Mouse (Mus musculus) hindbrain, embryonic 13.5 days (tissue): ENCODE results near the gene Lrrc18. TPM values are rescaled to one million over a fixed set of nuclear protein-coding genes. Genes with fewer than 3 reads are reported as not detected.
A peak's percentile ranks its signal among the peaks of the same experiment; 100 is the strongest.

Source experiments
- ATAC-seq: fragments of 200-750 bp; cut with Nextera tagmentation; 2 replicates; pipeline ENCODE4 v1.8.0; 2017; ENCODE audit warnings: moderate TSS enrichment; ENCODE audit not compliant: low FRiP score
- H3K27ac ChIP-seq: fragments of 300-500 bp; sonication (generic); 2 replicates; pipeline ENCODE4 v1.5.1; 2015; ENCODE audit warnings: inconsistent platforms, mild to moderate bottlenecking, moderate library complexity
- H3K27me3 ChIP-seq: fragments of 300-500 bp; sonication (generic); 2 replicates; pipeline ENCODE4 v1.6.1; 2015; ENCODE audit warnings: mild to moderate bottlenecking, inconsistent platforms
- H3K36me3 ChIP-seq: fragments of 300-500 bp; sonication (generic); 2 replicates; pipeline ENCODE4 v1.6.1; 2015; ENCODE audit warnings: mild to moderate bottlenecking, inconsistent platforms
- H3K4me1 ChIP-seq: fragments of 300-500 bp; sonication (generic); replicated peaks from 2 replicates; pipeline ENCODE4 v1.6.1; 2015; ENCODE audit warnings: inconsistent platforms
- H3K4me2 ChIP-seq: fragments of 300-500 bp; sonication (generic); 2 replicates; pipeline ENCODE4 v1.6.1; 2015; ENCODE audit warnings: inconsistent platforms, mild to moderate bottlenecking, moderate library complexity
- H3K4me3 ChIP-seq: fragments of 300-500 bp; sonication (generic); 2 replicates; pipeline ENCODE4 v1.5.1; 2015; ENCODE audit warnings: mild to moderate bottlenecking, inconsistent platforms
- H3K9ac ChIP-seq: fragments of 300-500 bp; sonication (generic); 2 replicates; pipeline ENCODE4 v1.6.1; 2015; ENCODE audit warnings: mild to moderate bottlenecking, inconsistent platforms
- H3K9me3 ChIP-seq: fragments of 300-500 bp; sonication (generic); 2 replicates; pipeline ENCODE4 v1.6.1; 2016; ENCODE audit warnings: inconsistent platforms
- WGBS: fragments of 180-500 bp; shearing (Covaris S2); methylation state at CpG from one replicate; pipeline ENCODE4 v1.1.7; 2015; 5-methylcytosine and 5-hydroxymethylcytosine counted together
- polyA plus RNA-seq: library from polyadenylated mRNA; unstranded; fragments of >200 nt; fragmentation: Nextera tagmentation; extraction: Ambion mirVana; gene quantifications from 2 replicates; pipeline ENCODE4 v1.2.1, GENCODE M21; 2015

Gene Lrrc18
- 0.09 and 0.52 TPM in 2 replicates for polyA plus RNA-seq

GRCm38 (mm10) chr14:32991082-32991481, at the start of gene Lrrc18:
Lrrc18 (plus strand) TSS chr14:32991382.
- no peak for ATAC-seq
- H3K9ac ChIP-seq: no peak within 1 kb of the TSS
- H3K4me2 ChIP-seq: no peak within 1 kb of the TSS
- no peak within 1 kb of the TSS for H3K27ac ChIP-seq
- H3K27me3 ChIP-seq: no peaks in the 10 kb centered on the region
- H3K9me3 ChIP-seq: no peaks in the 10 kb centered on the region
- 96% methylated on average over 2 of the region's 2 CpGs for WGBS
- no peak within 1 kb of the TSS for H3K4me3 ChIP-seq
- H3K36me3 ChIP-seq: no peaks in the 10 kb centered on the region
- peaks cover 14% of the 10 kb centered on the region for H3K4me1 ChIP-seq

GRCm38 (mm10) chr14:32947512-32947911, 43.7 kb upstream of the Lrrc18 start:
- Histone ChIP-seq H3K4me1 (peaks cover 19% of the 10 kb centered on the region), H3K27me3 (no peaks in the 10 kb centered on the region), H3K9me3 (no peaks in the 10 kb centered on the region), H3K4me3 (no peak overlapping the region), H3K27ac (no peak overlapping the region), H3K4me2 (no peak overlapping the region), H3K36me3 (no peaks in the 10 kb centered on the region), H3K9ac (no peak overlapping the region)
- no peak for ATAC-seq
- WGBS: 98% methylated on average over 2 of the region's 2 CpGs

DNA sequence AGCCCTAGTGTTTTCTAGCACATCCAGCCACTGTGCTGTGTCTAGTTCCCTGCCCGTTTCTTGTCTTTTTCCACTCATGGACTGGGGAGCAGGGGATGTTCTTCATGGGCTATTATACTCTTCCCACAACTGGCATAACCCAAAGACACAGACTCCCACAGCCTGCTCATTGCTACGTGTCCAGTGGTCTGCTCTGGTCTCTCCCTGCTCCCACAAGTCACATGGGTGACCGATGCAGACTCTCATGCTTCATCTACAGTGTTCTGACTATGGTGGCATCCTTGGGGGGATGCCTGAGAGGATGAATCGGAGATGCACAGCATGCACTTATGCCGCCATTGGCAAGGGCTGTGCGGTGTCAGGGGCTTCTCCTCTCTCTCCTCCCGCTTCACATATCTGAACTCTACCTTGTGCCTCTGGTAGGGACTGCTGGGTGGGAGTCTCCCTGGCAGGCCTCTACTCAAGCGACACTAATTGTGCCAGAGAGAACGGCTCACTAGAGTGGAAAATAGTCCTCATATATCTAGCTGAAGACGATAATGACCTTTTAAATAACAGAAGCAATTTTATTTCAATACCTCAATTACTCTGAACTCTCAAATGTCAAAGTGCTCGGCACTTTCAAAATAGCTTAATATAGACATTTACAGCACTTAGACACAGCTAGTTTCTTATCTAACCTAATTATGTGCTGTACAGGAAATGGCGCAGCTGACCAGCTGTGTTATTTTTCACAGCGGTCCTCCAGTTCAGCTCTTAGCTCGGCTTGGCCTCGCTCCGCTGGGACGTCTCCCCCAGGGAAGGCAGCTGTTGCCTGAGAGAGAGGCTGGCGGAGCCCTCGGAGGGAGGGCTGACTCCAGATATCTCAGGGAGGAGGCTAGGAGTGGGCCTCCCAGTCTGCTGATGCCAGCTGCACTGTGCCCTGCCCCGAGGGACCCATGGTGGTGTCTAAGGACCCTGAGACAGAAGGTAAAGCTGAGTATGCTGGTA, 40.6 kb upstream of the Lrrc18 start:
- no peaks in the 10 kb centered on the region for H3K27me3 ChIP-seq
- no peaks in the 10 kb centered on the region for H3K36me3 ChIP-seq
- ATAC-seq: peak; percentile 83
- peak overlapping the region; percentile 60 for H3K27ac ChIP-seq
- no peaks in the 10 kb centered on the region for H3K9me3 ChIP-seq
- no peak overlapping the region for H3K9ac ChIP-seq
- H3K4me2 ChIP-seq: no peak overlapping the region
- peaks cover 19% of the 10 kb centered on the region for H3K4me1 ChIP-seq
- H3K4me3 ChIP-seq: no peak overlapping the region
- 36% methylated on average over 20 of the region's 20 CpGs for WGBS

DNA sequence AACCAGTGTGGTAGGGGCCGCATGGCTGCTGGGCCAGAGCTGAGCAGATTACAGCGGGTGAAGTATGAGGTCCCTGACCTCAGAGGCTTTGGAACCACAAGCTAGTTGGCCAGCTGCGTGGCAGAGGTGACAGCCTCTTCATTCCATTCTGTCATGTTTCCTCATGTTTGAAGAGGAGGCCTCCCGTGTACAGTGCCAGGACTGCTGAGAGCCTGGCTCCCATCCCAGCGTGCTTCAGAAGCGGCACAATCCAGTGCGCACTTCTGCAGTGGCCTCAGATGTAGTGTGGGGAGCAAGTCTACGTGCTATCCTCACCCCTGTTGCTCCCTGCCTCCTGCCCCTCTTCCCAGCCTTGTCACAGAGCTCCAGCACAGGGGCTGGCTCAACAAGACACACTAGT, 34.7 kb upstream of the Lrrc18 start:
- 74% methylated on average over 8 of the region's 8 CpGs for WGBS
- Histone ChIP-seq H3K4me1 (peaks cover 9% of the 10 kb centered on the region), H3K27ac (no peak overlapping the region), H3K36me3 (no peaks in the 10 kb centered on the region), H3K9me3 (no peaks in the 10 kb centered on the region), H3K9ac (no peak overlapping the region), H3K4me2 (no peak overlapping the region), H3K27me3 (0 out of 2 replicates have a peak, but pooled peaks cover 4% of the 10 kb centered on the region), H3K4me3 (no peak overlapping the region)
- no peak for ATAC-seq

- H3K27ac ChIP-seq: no peak overlapping the region
- H3K4me1 ChIP-seq: peaks cover 8% of the 10 kb centered on the region
- H3K4me2 ChIP-seq: no peak overlapping the region
- no peaks in the 10 kb centered on the region for H3K36me3 ChIP-seq
- H3K9ac ChIP-seq: no peak overlapping the region
- 63% methylated on average over 8 of the region's 8 CpGs for WGBS
- H3K4me3 ChIP-seq: no peak overlapping the region
- ATAC-seq: no peak
- peaks cover 9% of the 10 kb centered on the region; the same call in 1 of the 2 replicates for H3K27me3 ChIP-seq
- no peaks in the 10 kb centered on the region for H3K9me3 ChIP-seq
Measured at GRCm38 (mm10) chr14:32958671-32959070, 32.5 kb upstream of the Lrrc18 start.

GRCm38 (mm10) chr14:32960481-32960880, 30.7 kb upstream of the Lrrc18 start:
- no peak overlapping the region for H3K27ac ChIP-seq
- H3K27me3 ChIP-seq: peaks cover 9% of the 10 kb centered on the region; the same call in 1 of the 2 replicates
- ATAC-seq: 0 out of 2 replicates have a peak, but pooled peaks have one; percentile 36
- H3K36me3 ChIP-seq: no peaks in the 10 kb centered on the region
- peaks cover 8% of the 10 kb centered on the region for H3K4me1 ChIP-seq
- no peak overlapping the region for H3K4me3 ChIP-seq
- H3K9ac ChIP-seq: no peak overlapping the region
- no peaks in the 10 kb centered on the region for H3K9me3 ChIP-seq
- WGBS: 38% methylated on average over 5 of the region's 5 CpGs
- H3K4me2 ChIP-seq: no peak overlapping the region

- no peak for ATAC-seq
- H3K27me3 ChIP-seq: peaks cover 5% of the 10 kb centered on the region; the same call in 1 of the 2 replicates
- WGBS: 80% methylated on average over 10 of the region's 10 CpGs
- no peak overlapping the region for H3K4me3 ChIP-seq
- no peak overlapping the region for H3K9ac ChIP-seq
- no peak overlapping the region for H3K4me2 ChIP-seq
- no peak overlapping the region for H3K27ac ChIP-seq
- peaks cover 6% of the 10 kb centered on the region for H3K4me1 ChIP-seq
- H3K9me3 ChIP-seq: no peaks in the 10 kb centered on the region
- no peaks in the 10 kb centered on the region for H3K36me3 ChIP-seq
Measured at GRCm38 (mm10) chr14:32964742-32965141, 26.4 kb upstream of the Lrrc18 start.

DNA sequence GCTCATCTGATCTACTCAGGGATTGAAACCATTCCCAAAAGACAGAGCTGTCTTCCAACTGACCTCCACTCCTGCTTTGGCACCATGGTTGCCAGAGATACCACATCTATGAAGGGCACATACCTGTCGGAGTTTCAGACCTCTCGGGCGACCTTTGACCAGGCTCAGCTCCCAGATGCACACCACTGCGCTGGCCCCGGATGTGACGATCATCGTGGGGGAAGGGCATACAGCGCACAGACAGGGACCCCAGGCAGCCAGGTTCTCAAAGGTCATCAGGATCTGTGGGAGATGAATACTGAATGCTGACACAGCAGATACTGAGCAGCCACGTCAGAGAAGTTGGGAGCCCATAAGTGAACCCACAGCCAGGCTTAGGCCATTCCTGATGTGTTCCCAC, 20.5 kb upstream of the Lrrc18 start:
- no peak for ATAC-seq
- no peak overlapping the region for H3K4me2 ChIP-seq
- no peak overlapping the region for H3K4me3 ChIP-seq
- WGBS: 79% methylated on average over 9 of the region's 9 CpGs
- no peaks in the 10 kb centered on the region for H3K9me3 ChIP-seq
- H3K9ac ChIP-seq: no peak overlapping the region
- H3K27me3 ChIP-seq: 0 out of 2 replicates have a peak, but pooled peaks cover 2% of the 10 kb centered on the region
- H3K4me1 ChIP-seq: no peaks in the 10 kb centered on the region
- no peaks in the 10 kb centered on the region for H3K36me3 ChIP-seq
- no peak overlapping the region for H3K27ac ChIP-seq

DNA sequence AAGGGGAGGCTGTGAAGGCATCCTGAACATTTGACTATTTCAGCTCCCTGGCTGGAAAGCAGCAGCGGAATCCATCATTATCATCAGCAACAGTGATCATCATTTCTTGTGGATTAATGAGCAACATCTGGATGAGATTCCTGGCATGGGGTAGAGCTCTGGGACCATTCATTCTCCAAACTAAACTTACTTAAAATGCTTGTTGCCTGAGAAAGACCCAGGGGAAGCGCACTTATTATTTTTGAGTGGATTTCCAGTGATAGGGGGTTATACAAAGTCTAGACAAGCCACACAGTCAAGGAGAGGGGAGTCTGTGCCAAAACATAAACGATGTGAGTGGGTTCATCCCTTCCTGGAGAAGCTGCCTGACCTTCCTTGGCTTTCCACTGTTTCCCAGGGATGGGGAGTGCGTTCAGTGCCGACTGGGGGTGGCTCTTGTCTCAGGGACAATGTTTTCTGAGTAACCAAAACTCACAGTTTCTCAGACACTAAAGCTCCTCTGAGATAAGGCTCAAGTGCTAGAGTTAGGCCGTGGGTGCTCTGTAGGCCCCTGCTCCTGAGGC, 6.9 kb upstream of the Lrrc18 start:
- Histone ChIP-seq H3K4me2 (no peak overlapping the region), H3K27ac (no peak overlapping the region), H3K36me3 (no peaks in the 10 kb centered on the region), H3K4me3 (no peak overlapping the region), H3K4me1 (no peaks in the 10 kb centered on the region), H3K9ac (no peak overlapping the region), H3K27me3 (no peaks in the 10 kb centered on the region), H3K9me3 (no peaks in the 10 kb centered on the region)
- WGBS: 82% methylated on average over 6 of the region's 6 CpGs
- ATAC-seq: no peak

DNA sequence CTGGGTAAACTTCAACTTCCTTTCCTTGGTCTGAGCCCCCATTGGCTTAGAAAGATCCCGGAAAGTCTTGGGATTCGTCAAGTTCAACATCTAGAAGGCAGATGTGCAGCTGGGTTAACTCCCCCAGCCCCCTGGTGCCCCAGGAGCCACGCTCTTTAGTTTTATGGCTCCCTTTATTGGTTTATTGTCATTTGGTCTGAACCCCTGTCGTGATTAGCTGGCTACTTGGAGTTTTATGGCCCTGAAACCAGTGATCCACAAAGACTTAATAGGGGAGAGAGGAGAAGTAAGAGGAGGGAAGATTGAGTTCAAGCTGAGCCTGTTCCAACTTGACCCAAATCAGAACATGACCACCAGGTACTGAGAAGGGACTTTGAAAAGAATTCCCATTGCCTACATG, 4.5 kb upstream of the Lrrc18 start:
- H3K27me3 ChIP-seq: no peaks in the 10 kb centered on the region

GRCm38 (mm10) chr14:32994954-32995636, 3.9 kb downstream of the Lrrc18 start:
- 1% methylated on average over 10 of the region's 10 CpGs for WGBS
- Histone ChIP-seq H3K4me3 (no peak overlapping the region), H3K27ac (peak overlapping the region; percentile 32; the same call in 1 of the 2 replicates), H3K4me1 (peaks cover 21% of the 10 kb centered on the region), H3K27me3 (no peaks in the 10 kb centered on the region), H3K4me2 (peak overlapping the region; percentile 35), H3K9ac (no peak overlapping the region; the same call in 1 of the 2 replicates), H3K9me3 (no peaks in the 10 kb centered on the region), H3K36me3 (no peaks in the 10 kb centered on the region)
- no peak for ATAC-seq

More for the DNA sequence above, 4.5 kb upstream of the Lrrc18 start:
- H3K4me2 ChIP-seq: no peak overlapping the region
- no peaks in the 10 kb centered on the region for H3K36me3 ChIP-seq
- no peak for ATAC-seq
- 53% methylated on average over 4 of the region's 4 CpGs for WGBS
- no peak overlapping the region for H3K4me3 ChIP-seq
- H3K9ac ChIP-seq: no peak overlapping the region
- H3K27ac ChIP-seq: no peak overlapping the region
- no peaks in the 10 kb centered on the region for H3K9me3 ChIP-seq
- H3K4me1 ChIP-seq: no peaks in the 10 kb centered on the region

DNA sequence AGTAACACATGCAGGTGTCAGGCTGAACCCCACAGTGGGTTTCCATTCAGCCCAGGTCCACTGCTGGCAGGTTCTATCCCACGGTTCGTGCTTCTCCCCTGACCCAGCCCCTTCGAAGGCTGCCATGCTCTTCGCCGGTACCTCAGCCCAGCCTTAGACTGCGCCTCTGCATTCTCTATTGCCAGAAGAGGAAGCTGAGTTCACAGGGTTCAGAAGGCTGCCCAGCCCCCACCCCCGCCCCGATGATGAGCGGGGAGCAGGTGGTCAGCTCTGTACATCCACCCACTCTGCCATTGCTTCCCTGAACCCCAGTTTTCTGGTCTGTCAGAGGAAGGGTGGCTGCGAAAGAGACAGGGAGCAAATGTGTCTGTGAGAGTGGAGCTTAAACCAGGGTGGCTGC, 8.3 kb downstream of the Lrrc18 start:
- 24% methylated on average over 10 of the region's 10 CpGs for WGBS

More for the DNA sequence above, 8.3 kb downstream of the Lrrc18 start:
- peak overlapping the region; percentile 3; the same call in 1 of the 2 replicates for H3K4me2 ChIP-seq
- peak overlapping the region; percentile 10; the same call in 1 of the 2 replicates for H3K9ac ChIP-seq
- peaks cover 32% of the 10 kb centered on the region for H3K4me1 ChIP-seq
- no peaks in the 10 kb centered on the region for H3K9me3 ChIP-seq
- H3K27me3 ChIP-seq: no peaks in the 10 kb centered on the region
- ATAC-seq: no peak
- no peaks in the 10 kb centered on the region for H3K36me3 ChIP-seq
- H3K27ac ChIP-seq: no peak overlapping the region; the same call in 1 of the 2 replicates
- H3K4me3 ChIP-seq: no peak overlapping the region
